Mouse (Mus musculus): ENCODE measurements around the gene Ifna16. TPM values are rescaled to one million over a fixed set of nuclear protein-coding genes. Genes with fewer than 3 reads are reported as not detected.

The Ifna16 gene
- not detected for total RNA-seq (2021)
- long read RNA-seq, experiment 1, result 0 reads
- long read RNA-seq, experiment 2, result 0 reads

DNA sequence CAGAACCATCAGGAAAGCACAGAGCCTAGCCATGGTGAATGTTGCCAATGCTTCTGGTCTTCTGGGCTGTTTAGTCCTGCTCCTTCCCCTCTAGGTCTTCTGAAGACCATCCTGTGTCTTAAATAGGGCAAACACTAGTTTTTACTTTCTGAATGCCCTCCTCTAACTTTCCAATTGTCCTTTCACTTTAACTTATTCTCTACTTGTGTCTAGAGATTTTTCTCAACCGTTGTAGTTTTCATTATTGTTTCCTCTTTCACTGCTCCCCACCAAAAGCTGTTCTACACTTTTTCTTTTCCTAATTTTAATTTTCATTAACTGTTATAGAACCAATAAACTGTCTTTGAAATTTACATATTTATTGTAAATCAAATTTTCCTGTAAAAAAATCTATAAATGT, at the start of gene Ifna16:
Gene Ifna16 (minus strand): TSS at position 101 of the 400 bp plus-strand sequence.
- DNase-seq, result no peak
- intact Hi-C loops (cut with DNase I; ENCODE audit: low total_unique reads), result no loop called here

DNA sequence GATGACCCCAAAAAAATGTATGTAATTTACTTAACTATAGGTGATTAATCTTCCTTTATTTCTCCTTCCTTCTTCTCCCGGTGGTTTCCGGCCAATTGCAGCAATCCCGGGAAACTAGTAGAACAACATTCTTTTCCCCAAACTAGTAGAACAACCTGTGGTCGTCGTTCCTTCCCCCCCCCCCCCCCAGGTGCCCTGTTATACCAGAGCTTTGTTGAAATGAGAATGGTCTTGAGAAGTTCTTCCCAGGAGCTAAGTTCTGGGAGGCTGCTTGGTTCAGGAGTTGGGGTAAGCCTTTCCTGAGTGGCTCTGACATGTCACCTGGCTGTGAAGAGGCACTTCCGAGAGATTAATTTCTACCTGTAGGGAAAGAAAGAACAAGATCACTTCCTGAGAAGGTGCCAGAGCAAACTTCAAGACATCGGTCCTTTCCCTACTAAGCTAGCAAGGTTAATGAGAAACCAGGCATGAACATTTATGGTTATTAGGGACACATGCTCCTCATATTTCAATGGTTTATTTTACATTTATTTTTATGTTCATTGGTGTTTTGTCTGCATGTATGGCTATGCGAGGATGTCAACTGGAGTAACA, 46.9 kb upstream of the Ifna16 start:
- intact Hi-C loops (cut with DNase I; ENCODE audit: low total_unique reads), result no loop called here
- no peak for DNase-seq

DNA sequence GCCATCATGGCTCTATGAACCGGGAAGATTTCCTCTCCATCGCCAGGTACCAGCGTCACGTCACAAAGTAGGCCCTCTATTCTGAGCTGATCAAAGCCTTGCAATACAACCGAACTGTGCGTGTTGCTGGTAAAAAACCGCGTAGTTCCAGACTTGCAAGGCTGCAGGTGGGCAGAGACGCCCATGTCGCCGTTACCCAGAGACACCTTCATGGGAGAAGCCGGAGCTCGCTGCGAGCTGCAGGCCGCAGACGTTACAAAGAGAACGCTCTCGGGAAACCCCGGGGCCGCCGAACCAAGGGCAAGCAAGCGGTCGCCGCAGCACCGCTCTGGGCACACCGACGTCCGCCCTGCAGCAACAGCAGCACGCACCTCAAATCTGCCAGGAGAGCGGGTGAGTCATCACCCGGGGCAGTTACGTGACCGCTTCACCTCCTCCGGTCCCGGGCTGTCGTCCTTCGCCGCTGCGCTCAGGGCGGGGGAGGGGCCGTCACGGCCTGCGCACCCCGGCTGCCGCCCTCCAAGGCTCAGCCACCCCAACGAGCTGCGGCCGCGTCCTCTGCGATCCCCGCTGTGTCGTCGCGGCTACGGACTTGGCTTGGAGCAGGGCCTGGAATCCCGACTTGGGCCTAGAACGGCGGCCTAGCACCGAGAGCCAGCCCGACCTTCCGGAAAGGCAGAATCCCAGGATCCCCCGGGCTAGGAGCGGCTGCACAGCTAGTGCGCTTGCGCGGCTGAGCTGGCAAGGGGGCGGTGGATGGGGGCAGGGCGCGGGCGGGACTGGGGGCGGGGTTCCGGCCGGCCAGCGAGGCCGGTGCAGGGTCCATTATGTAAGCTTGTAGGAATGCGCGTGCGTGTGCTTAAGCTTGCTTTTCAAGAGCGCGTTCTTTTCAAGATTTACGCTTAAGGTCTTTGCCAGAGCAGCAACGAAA, 45.3 kb upstream of the Ifna16 start, which contains the start of the genes Gm26566 and Klhl9:
Gene Gm26566 (plus strand): TSS at position 15 of the 931 bp plus-strand sequence.
Gene Klhl9 (minus strand): TSS at position 675 of the 931 bp plus-strand sequence.
- intact Hi-C loops (cut with DNase I; ENCODE audit: low total_unique reads), result no loop called here
- DNase-seq, result peak; percentile 95

DNA sequence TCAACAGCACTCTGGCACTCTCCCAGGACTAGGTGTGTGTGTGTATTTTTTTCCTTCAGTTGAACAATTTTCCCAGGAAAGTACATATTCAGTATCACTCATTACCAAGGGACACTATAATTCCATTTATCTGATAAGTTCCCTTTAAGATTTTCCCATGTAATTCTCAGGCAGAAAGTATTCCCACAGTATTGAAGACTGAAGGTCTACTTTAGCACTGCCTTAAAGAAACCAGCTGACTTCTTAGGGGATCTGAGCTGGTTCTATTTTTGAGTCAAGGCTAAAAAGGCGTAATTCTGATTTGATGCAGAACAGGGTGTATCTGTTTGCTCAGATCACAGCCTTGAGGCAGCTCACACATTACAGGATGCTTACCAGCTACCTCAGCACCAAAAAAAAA, 42.0 kb upstream of the Ifna16 start:
- intact Hi-C loops (cut with DNase I; ENCODE audit: low total_unique reads), result no loop called here
- DNase-seq, result no peak

DNA sequence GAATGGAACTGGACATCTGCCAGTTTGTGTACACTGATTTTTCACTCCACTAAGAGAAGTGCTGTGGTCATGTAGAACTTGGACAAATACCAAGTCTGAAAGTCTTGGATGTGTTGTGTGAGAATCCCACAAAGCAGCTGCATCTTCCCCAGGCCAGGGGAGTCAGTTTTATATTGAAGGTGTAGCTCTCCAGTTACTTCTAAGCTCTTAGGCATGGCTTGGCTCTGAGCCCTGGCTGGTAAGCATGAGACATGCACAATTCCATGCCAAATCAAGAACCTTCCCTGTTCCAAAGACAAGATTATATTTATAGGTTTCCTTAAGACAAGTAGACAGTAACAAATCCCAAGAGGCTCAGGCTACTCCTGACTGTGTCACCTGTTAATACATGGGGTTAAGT, 38.3 kb upstream of the Ifna16 start:
- intact Hi-C loops (cut with DNase I; ENCODE audit: low total_unique reads), result no loop called here
- peak; percentile 61 for DNase-seq

DNA sequence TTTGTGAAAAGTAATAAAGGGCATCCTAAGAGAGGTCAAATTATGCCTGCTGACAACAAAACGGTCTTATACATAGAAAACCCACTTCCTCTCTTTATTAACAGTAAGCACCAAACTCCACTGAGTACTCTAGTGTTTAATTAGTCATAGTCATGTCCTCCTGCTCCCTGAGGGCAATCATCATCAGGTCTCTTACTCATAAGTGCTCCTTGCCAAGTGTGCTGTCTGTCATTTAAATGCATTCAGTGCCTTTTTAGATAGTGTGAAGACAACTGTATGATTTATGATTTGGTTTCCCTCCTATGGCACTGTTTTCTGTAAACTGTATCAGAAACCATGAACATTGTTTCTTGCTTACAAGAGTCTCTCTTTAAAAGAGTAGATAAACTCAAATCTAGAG, 37.6 kb upstream of the Ifna16 start:
- intact Hi-C loops (cut with DNase I; ENCODE audit: low total_unique reads), result no loop called here
- DNase-seq, result no peak

DNA sequence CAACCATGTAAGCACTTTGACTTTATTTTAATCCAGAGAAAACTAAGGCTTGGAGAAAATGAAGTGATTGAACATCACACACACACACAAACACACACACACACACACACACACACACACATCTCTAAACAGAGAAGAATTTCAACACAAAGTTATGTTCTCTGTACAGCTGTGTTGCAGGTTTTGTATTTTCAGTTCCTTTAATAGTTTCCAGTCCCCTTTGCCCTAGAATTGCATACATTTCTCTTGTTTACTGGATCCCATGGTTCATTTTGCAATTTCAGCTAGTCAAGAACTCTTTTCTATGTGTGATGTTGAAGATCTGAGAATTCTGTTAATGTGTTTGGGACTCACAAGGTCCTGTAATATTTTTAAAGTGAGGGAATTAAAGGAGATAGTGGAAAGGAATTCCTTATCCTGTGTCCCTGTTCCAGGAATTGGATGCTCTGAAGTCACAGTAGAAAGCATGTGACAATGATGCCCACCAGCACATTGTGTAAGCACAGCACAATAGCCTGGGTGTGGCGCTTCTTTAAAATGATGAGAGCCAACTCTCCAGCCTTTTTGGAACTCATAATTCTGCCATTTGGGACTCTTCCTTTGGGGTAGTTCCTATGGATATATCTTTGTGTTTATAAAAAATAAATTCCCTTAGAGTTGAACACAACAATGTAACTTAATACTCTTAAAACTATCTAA, 30.6 kb upstream of the Ifna16 start:
- no peak for DNase-seq
- intact Hi-C loops (cut with DNase I; ENCODE audit: low total_unique reads), result no loop called here

DNA sequence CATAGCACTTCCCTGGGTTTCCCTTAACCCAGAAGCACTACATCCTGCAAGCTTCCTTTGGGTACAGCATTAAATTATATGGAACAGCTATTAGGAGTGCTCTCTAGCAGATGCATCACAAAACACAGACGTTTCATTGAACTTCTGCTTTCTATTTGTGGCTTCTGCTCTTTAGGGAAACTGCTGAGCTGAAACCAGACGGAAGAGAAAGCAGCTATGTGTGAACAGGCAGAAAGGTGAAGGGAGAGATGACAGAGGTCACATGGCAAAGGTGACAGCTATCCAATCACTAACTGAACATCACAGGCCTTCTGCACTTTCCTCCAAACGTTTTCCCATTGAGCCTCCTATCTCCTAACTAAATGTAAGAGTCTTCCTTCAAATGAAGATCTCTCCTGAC, 29.2 kb upstream of the Ifna16 start:
- DNase-seq, result no peak
- intact Hi-C loops (cut with DNase I; ENCODE audit: low total_unique reads), result no loop called here

DNA sequence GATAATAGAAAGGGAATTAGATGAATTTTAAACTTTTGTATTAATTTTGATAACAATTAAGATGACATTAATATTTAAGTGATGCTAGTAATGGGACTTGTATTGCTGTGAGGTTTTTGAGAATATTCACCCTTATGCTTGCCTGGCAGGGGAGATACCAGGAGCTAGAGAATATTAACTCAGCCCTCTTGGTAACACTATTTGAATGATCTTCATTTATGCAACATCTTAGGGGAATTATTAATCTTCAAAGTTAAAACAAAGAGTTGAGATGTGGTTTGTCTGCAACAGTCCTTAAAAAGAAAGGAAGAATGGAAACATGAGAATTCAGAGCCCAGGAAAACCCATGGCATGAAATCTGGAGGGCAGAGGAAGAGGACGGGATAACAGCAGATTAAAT, 22.6 kb upstream of the Ifna16 start:
- intact Hi-C loops (cut with DNase I; ENCODE audit: low total_unique reads), result loop anchor here (5.0 kb wide), 1 partner anchor 43 kb away; no protein-coding TSS in a partner anchor
- no peak for DNase-seq

DNA sequence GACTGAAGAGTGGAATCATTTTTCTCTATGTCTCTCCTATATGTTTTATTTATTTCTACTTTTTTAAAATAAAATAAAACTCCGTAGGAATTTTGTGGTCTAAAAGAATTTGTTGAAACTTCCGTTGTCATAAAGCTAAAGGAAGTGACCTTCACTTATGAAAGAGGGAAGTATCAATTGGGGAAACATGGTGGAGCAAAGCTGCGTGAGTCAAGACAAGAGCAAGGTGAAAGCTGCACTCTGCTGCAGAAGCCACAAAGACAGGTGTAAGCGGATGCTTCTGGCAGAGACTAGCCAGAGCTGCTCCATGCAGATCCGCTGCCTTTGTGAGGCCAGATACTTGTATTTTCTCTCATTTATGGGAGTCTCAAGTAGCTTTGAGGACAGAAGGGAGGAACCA, 22.1 kb upstream of the Ifna16 start:
- intact Hi-C loops (cut with DNase I; ENCODE audit: low total_unique reads), result loop anchor here (5.0 kb wide), 1 partner anchor 44 kb away; no protein-coding TSS in a partner anchor
- no peak for DNase-seq

DNA sequence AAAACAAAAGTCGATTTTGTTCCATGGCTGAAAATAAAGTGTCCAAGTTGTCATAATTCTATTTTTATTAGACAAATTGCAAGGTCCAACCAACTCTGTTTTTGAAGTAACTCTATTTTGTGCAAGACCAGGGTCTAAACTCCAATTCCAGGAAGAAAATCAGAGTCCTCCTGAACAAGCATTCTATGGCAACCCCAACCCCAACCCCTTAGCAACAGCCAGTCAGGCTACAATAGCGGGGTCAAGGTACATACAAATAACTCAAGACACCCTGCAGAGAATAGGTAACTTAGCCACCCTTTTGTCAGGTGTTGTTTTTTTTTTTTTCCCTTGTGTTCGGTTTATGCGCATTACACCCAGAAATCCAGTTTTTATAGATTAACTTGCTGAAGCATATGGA, 21.0 kb upstream of the Ifna16 start:
- intact Hi-C loops (cut with DNase I; ENCODE audit: low total_unique reads), result loop anchor here (5.0 kb wide), 1 partner anchor 45 kb away; no protein-coding TSS in a partner anchor
- no peak for DNase-seq

DNA sequence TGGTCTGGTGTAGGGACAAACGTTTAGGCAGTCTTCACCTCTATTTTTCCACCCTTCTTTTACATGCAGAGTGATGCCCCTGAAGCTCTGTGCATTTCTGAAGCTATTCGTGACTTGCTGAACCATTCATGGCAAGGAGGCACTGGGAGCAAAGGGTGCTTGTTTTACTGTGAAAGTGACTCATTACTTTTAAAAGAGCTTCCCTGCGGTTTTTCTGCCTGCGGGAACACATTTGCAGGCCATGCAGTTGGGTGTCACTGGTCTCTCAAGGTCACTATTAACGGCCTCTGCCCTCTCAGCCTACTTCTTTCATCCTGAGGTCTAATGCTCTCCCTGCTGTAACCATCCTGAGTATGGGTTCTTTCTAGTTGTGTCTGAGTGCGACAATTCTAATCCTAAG, 20.4 kb upstream of the Ifna16 start:
- DNase-seq, result no peak
- intact Hi-C loops (cut with DNase I; ENCODE audit: low total_unique reads), result loop anchor here (5.0 kb wide), 1 partner anchor 45 kb away; no protein-coding TSS in a partner anchor

DNA sequence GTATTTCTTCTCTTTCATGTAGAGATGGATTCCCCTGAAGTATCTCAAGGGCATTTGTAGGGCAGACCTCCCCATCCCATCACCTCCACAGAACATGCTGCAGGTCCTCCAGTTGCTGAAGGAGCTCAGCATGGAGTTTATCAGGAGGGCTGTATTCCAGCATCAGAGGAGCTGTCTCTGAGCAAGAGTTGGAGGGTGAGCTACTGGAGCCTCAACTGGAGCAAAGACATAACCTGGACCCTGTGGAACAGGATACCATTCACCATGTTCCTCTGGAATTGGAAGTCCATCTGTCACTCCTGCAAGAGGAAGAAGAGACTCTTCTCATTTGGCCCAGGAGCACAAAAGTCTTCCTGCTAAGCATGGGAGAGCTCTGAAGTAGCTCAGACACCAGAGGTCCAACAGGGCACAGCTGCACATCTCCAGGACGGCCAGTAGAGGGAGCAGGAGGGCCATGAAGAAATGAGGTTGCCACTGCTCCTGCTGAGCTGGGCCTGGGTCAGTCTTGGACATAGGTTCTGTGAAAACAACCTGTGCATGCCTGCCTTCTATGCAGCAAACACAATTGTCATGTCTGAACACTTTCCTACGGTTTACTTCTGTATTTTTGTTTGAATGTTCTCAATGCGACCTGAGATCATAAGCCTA, 19.6 kb upstream of the Ifna16 start:
- intact Hi-C loops (cut with DNase I; ENCODE audit: low total_unique reads), result loop anchor here (5.0 kb wide), 1 partner anchor 46 kb away; no protein-coding TSS in a partner anchor
- DNase-seq, result peak; percentile 66

DNA sequence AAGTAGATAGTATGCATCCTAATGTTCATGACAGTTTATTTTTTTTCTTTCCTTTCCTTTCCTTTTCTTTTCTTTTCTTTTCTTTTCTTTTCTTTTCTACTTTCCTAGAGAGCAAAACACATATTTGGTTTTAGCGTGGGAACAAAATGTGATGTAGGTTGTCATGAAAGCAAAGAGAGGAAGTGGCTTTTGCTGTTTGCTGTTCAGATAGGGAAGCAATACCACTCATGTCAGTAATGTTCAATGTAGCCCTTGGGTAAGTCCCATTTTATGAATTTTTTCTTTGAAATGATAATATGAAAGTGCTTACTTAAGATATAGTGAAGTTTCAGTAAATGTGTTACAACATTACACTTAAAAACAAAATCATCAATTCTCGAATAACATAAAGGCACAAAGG, 16.7 kb upstream of the Ifna16 start:
- intact Hi-C loops (cut with DNase I; ENCODE audit: low total_unique reads), result no loop called here
- no peak for DNase-seq

DNA sequence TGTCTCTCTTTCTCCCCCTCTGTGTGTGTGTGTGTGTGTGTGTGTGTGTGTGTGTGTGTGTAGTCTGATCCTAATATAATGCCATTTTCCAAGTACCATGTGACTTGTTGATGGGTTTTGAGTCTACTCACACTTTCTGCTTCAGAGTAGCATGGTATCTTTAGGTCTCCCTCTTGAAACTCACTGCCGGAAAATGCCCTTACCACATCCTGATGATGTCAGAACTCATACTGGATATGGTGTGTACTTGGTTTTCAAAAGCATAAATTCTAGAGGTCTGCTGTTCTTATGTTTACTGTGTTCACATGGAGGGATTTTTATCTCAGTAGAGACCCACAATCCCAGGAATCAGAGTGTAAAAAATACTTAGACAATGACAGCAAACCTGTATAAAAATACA, 15.8 kb upstream of the Ifna16 start:
- intact Hi-C loops (cut with DNase I; ENCODE audit: low total_unique reads), result no loop called here
- DNase-seq, result no peak

DNA sequence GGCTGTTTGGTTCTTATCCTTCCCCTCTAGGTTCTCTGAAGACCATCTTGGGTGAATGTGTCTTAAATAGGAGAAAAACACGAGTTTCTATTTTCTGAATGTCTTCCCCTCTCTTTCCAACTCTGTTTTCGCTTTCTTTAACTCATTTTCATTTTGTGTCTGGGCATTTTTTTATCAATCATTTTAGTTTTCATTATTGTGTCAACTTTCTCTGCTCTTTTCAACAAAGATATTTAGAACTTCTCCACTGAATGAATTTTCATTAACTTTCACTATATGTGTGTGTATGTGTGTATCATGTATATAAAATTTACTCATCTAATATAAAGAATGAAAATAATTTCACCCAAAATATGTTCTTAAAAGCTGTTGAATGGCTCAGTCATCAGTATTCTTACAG, 14.5 kb upstream of the Ifna16 start, which contains the start of gene Ifnab:
Gene Ifnab (minus strand): TSS at position 101 of the 400 bp plus-strand sequence.
- intact Hi-C loops (cut with DNase I; ENCODE audit: low total_unique reads), result no loop called here
- DNase-seq, result no peak

DNA sequence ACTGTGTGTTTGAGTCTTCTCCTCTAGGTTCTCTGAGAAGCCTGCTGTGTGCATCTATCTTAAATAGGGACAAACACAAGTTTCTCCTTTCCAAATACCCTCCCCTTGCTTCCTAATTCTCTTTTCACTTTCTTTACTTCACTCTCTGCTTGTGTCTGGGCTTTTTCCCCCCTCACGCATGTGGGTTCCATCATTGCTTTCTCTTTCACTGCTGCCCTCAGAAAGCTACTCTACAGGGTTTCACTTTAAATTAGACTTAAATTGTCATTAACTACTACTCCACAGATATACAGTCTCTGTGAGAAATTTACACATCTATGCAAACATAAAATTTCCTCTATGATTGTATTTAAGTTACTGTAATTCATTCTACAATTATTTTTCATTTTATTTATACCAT, 7.1 kb upstream of the Ifna16 start, which contains the start of gene Ifna2:
Gene Ifna2 (minus strand): TSS at position 101 of the 400 bp plus-strand sequence.
- no peak for DNase-seq
- intact Hi-C loops (cut with DNase I; ENCODE audit: low total_unique reads), result no loop called here

DNA sequence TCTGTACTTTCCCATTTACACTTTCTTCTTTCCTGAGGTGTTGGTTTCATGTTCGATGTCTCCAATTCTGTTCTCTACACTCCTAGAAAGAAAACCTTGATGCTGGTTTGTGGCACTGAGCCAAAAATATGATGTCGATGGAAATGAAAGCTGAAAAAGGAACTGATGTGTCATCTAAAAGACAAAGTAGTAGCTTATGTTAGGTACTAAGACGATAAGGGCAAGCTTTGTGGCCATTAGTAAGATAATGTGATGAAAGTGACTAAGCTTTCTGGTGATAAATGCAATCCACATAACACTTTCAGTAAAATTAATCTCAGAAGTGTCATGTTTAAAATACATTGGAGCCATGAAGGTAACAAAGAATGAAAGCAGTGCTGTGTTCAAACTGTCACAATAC, 4.6 kb upstream of the Ifna16 start:
- intact Hi-C loops (cut with DNase I; ENCODE audit: low total_unique reads), result no loop called here
- no peak for DNase-seq

DNA sequence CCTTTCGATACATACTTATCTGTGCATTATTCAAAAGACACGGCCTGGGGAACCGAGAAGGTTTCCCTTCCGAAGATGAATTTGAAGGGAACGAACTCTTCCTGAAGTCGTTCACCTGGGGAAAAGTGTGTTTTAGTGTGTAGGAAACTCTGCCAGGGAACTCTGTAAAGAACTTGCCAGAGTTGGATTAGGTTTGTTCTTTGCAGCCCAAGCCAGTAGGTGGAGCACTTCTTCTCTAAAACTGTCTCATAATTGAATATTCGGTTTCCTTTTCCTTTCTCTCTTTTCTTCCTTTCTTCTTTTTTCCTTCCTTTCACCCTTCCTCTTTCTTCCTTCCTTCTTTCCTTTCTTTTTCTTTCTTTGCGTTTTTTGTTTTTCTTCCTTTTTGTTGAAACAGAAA, 3.6 kb upstream of the Ifna16 start:
- DNase-seq, result no peak
- intact Hi-C loops (cut with DNase I; ENCODE audit: low total_unique reads), result no loop called here

Data from gastrocnemius, postnatal 14 days (tissue).